Mouse (Mus musculus) hindbrain, embryonic 12.5 days (tissue): ENCODE results near the gene Nup93. TPM values are rescaled to one million over a fixed set of nuclear protein-coding genes. Genes with fewer than 3 reads are reported as not detected.
A peak's percentile ranks its signal among the peaks of the same experiment; 100 is the strongest.
"Not testable (repeated sequence)": the region's sequence is repeated elsewhere in the genome, so short reads cannot be mapped to it uniquely, and the experiment has no call there.

Experiments
- ATAC-seq: fragments of 200-750 bp; cut with Nextera tagmentation; 2 replicates; pipeline ENCODE4 v1.8.0; 2017; ENCODE audit warnings: moderate TSS enrichment; ENCODE audit not compliant: low FRiP score
- H3K27ac ChIP-seq: fragments of 300-500 bp; sonication (generic); 2 replicates; pipeline ENCODE4 v1.5.1; 2016; ENCODE audit warnings: mild to moderate bottlenecking
- H3K27me3 ChIP-seq: fragments of 300-500 bp; sonication (generic); 2 replicates; pipeline ENCODE4 v1.6.1; 2016; ENCODE audit warnings: mild to moderate bottlenecking
- H3K36me3 ChIP-seq: fragments of 300-500 bp; sonication (generic); 2 replicates; pipeline ENCODE4 v1.6.1; 2016; ENCODE audit warnings: mild to moderate bottlenecking
- H3K4me1 ChIP-seq: fragments of 300-500 bp; sonication (generic); 2 replicates; pipeline ENCODE4 v1.6.1; 2016
- H3K4me2 ChIP-seq: fragments of 300-500 bp; sonication (generic); replicated peaks from 2 replicates; pipeline ENCODE4 v1.6.1; 2016; ENCODE audit warnings: mild to moderate bottlenecking
- H3K4me3 ChIP-seq: fragments of 300-500 bp; sonication (generic); 2 replicates; pipeline ENCODE4 v1.5.1; 2016; ENCODE audit warnings: mild to moderate bottlenecking
- H3K9ac ChIP-seq: fragments of 300-500 bp; sonication (generic); 2 replicates; pipeline ENCODE4 v1.6.1; 2016; ENCODE audit warnings: mild to moderate bottlenecking, moderate library complexity
- H3K9me3 ChIP-seq: fragments of 300-500 bp; sonication (generic); replicated peaks from 2 replicates; pipeline ENCODE4 v1.6.1; 2016; ENCODE audit warnings: mild to moderate bottlenecking
- WGBS: fragments of 180-500 bp; shearing (Covaris S2); methylation state at CpG from one replicate; pipeline ENCODE4 v1.1.7; 2016; 5-methylcytosine and 5-hydroxymethylcytosine counted together
- polyA plus RNA-seq: library from polyadenylated mRNA; unstranded; fragments of >200 nt; fragmentation: Nextera tagmentation; extraction: Ambion mirVana; gene quantifications from 2 replicates; pipeline ENCODE4 v1.2.1, GENCODE M21; 2016

Gene Nup93
- polyA plus RNA-seq: 80.4 and 85.1 TPM in 2 replicates

- ATAC-seq: peak; percentile 97
- Histone ChIP-seq H3K4me1 (peaks cover 18% of the 10 kb centered on the region), H3K27ac (peak within 1 kb of the TSS; percentile 71), H3K9me3 (no peaks in the 10 kb centered on the region), H3K4me2 (peak within 1 kb of the TSS; percentile 93), H3K27me3 (no peaks in the 10 kb centered on the region), H3K36me3 (no peaks in the 10 kb centered on the region), H3K4me3 (peak within 1 kb of the TSS; percentile 83), H3K9ac (peak within 1 kb of the TSS; percentile 84)
- 1% methylated on average over 64 of the region's 68 CpGs for WGBS
Observed at GRCm38 (mm10) chr8:94214252-94215173, at the start of gene Nup93. Gene Nup93 (plus strand): TSS chr8:94214564.

- H3K4me3 ChIP-seq, H3K36me3 ChIP-seq, H3K4me2 ChIP-seq, H3K9me3 ChIP-seq, H3K9ac ChIP-seq, H3K27ac ChIP-seq, ATAC-seq, H3K4me1 ChIP-seq: not testable (repeated sequence)
- H3K27me3 ChIP-seq: peaks cover 26% of the 10 kb centered on the region
- 74% methylated on average over 8 of the region's 8 CpGs for WGBS
Observed at GRCm38 (mm10) chr8:94165772-94166171, 48.6 kb upstream of the Nup93 start.

- peaks cover 9% of the 10 kb centered on the region for H3K4me1 ChIP-seq
- no peak overlapping the region for H3K27ac ChIP-seq
- H3K4me3 ChIP-seq: no peak overlapping the region
- no peak overlapping the region for H3K9ac ChIP-seq
- WGBS: 5% methylated on average over 6 of the region's 6 CpGs
- no peaks in the 10 kb centered on the region for H3K9me3 ChIP-seq
- H3K36me3 ChIP-seq: no peaks in the 10 kb centered on the region
- H3K27me3 ChIP-seq: peaks cover 40% of the 10 kb centered on the region
- H3K4me2 ChIP-seq: 0 out of 2 replicates have a peak overlapping the region, but pooled peaks have one; percentile 4
- ATAC-seq: peak; percentile 58; the same call in 1 of the 2 replicates
Observed at GRCm38 (mm10) chr8:94167244-94167643, 47.1 kb upstream of the Nup93 start.

- no peak overlapping the region for H3K9ac ChIP-seq
- peaks cover 24% of the 10 kb centered on the region for H3K4me1 ChIP-seq
- H3K36me3 ChIP-seq: no peaks in the 10 kb centered on the region
- no peak overlapping the region for H3K27ac ChIP-seq
- 82% methylated on average over 5 of the region's 5 CpGs for WGBS
- no peaks in the 10 kb centered on the region for H3K9me3 ChIP-seq
- no peak overlapping the region for H3K4me3 ChIP-seq
- no peak for ATAC-seq
- H3K27me3 ChIP-seq: peaks cover 63% of the 10 kb centered on the region
- no peak overlapping the region for H3K4me2 ChIP-seq
Observed at GRCm38 (mm10) chr8:94169547-94169946, 44.8 kb upstream of the Nup93 start.

- Histone ChIP-seq H3K36me3 (no peaks in the 10 kb centered on the region), H3K4me3 (no peak overlapping the region), H3K4me1 (peaks cover 24% of the 10 kb centered on the region), H3K27ac (no peak overlapping the region), H3K27me3 (peaks cover 81% of the 10 kb centered on the region), H3K9me3 (no peaks in the 10 kb centered on the region), H3K9ac (no peak overlapping the region), H3K4me2 (peak overlapping the region; percentile 91; the same call in 1 of the 2 replicates)
- no peak for ATAC-seq
- WGBS: 46% methylated on average over 10 of the region's 10 CpGs
Observed at GRCm38 (mm10) chr8:94171321-94171755, 43.0 kb upstream of the Nup93 start.

GRCm38 (mm10) chr8:94172075-94172808 is 42.1 kb upstream of the Nup93 start, which contains the start of gene Mt2:
Gene Mt2 (plus strand): TSS chr8:94172664.
- peaks cover 24% of the 10 kb centered on the region for H3K4me1 ChIP-seq
- peak within 1 kb of the TSS; percentile 47 for H3K9ac ChIP-seq
- H3K9me3 ChIP-seq: no peaks in the 10 kb centered on the region
- peak within 1 kb of the TSS; percentile 91 for H3K4me2 ChIP-seq
- H3K36me3 ChIP-seq: no peaks in the 10 kb centered on the region
- peaks cover 90% of the 10 kb centered on the region for H3K27me3 ChIP-seq
- H3K27ac ChIP-seq: no peak within 1 kb of the TSS
- ATAC-seq: peak; percentile 64; the same call in 1 of the 2 replicates
- H3K4me3 ChIP-seq: peak within 1 kb of the TSS; percentile 45
- WGBS: under 1% methylated on average over 56 of the region's 56 CpGs

GRCm38 (mm10) chr8:94172809-94173732 is 41.3 kb upstream of the Nup93 start:
- peaks cover 94% of the 10 kb centered on the region for H3K27me3 ChIP-seq
- peak overlapping the region; percentile 47; the same call in 1 of the 2 replicates for H3K9ac ChIP-seq
- H3K36me3 ChIP-seq: no peaks in the 10 kb centered on the region
- H3K9me3 ChIP-seq: no peaks in the 10 kb centered on the region
- H3K27ac ChIP-seq: no peak overlapping the region
- ATAC-seq: no peak
- peak overlapping the region; percentile 45 for H3K4me3 ChIP-seq
- peak overlapping the region; percentile 91 for H3K4me2 ChIP-seq
- peaks cover 24% of the 10 kb centered on the region for H3K4me1 ChIP-seq
- WGBS: 1% methylated on average over 39 of the region's 39 CpGs

- no peak overlapping the region for H3K4me3 ChIP-seq
- H3K4me2 ChIP-seq: no peak overlapping the region
- ATAC-seq: no peak
- H3K27me3 ChIP-seq: peaks cover 99% of the 10 kb centered on the region
- H3K9me3 ChIP-seq: no peaks in the 10 kb centered on the region
- H3K27ac ChIP-seq: no peak overlapping the region
- 49% methylated on average over 11 of the region's 11 CpGs for WGBS
- no peaks in the 10 kb centered on the region for H3K36me3 ChIP-seq
- H3K9ac ChIP-seq: no peak overlapping the region
- peaks cover 29% of the 10 kb centered on the region for H3K4me1 ChIP-seq
Observed at GRCm38 (mm10) chr8:94173848-94174403, 40.4 kb upstream of the Nup93 start.

- WGBS: 29% methylated on average over 7 of the region's 7 CpGs
- Histone ChIP-seq H3K36me3 (no peaks in the 10 kb centered on the region), H3K27me3 (peaks cover 100% of the 10 kb centered on the region), H3K4me2 (no peak overlapping the region), H3K9ac (no peak overlapping the region), H3K4me1 (peaks cover 37% of the 10 kb centered on the region), H3K27ac (no peak overlapping the region), H3K9me3 (no peaks in the 10 kb centered on the region), H3K4me3 (no peak overlapping the region)
- ATAC-seq: no peak
Observed at GRCm38 (mm10) chr8:94174619-94175213, 39.6 kb upstream of the Nup93 start.

- no peak overlapping the region for H3K4me3 ChIP-seq
- H3K36me3 ChIP-seq: no peaks in the 10 kb centered on the region
- no peak overlapping the region for H3K27ac ChIP-seq
- H3K4me1 ChIP-seq: peaks cover 26% of the 10 kb centered on the region
- no peak overlapping the region for H3K4me2 ChIP-seq
- H3K9ac ChIP-seq: no peak overlapping the region
- no peak for ATAC-seq
- WGBS: 67% methylated on average over 7 of the region's 7 CpGs
- H3K27me3 ChIP-seq: peaks cover 98% of the 10 kb centered on the region
- no peaks in the 10 kb centered on the region for H3K9me3 ChIP-seq
Observed at GRCm38 (mm10) chr8:94177716-94178390, 36.5 kb upstream of the Nup93 start.
